Mouse (Mus musculus) kidney, postnatal 10 days (tissue): ENCODE results near the gene Rimbp2.

Experiments
- DNase-seq: peaks from one replicate; pipeline ENCODE4 v3.0.0; 2021; ENCODE audit warnings: mixed read lengths

Gene Rimbp2

GRCm38 (mm10) chr5:128841541-128841940 lies 111.7 kb downstream of the Rimbp2 start:
- no peak for DNase-seq

GRCm38 (mm10) chr5:128837045-128837444 lies 116.2 kb downstream of the Rimbp2 start:
- DNase-seq = no peak

DNA sequence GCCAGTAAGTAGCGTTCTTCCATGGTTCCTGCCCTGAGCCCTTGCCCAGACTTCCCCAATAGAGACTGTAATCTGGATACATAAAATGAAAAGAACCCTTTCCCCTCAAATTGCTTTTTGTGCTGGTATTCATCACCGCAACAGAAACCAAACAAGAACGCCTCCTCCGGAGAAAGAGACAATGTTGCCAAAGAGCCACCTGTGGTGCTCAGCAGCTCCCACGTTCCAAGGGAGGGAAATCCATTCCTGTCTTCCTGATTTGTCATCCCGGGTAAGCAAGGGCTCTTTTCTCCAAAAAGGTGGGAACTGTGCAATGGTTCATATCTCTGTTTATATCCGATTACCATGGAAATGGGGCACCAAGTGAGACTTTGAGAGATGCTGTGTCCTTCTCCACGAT lies 119.2 kb downstream of the Rimbp2 start:
- DNase-seq = no peak

GRCm38 (mm10) chr5:128822843-128823242 lies 130.4 kb downstream of the Rimbp2 start:
- DNase-seq = no peak

DNA sequence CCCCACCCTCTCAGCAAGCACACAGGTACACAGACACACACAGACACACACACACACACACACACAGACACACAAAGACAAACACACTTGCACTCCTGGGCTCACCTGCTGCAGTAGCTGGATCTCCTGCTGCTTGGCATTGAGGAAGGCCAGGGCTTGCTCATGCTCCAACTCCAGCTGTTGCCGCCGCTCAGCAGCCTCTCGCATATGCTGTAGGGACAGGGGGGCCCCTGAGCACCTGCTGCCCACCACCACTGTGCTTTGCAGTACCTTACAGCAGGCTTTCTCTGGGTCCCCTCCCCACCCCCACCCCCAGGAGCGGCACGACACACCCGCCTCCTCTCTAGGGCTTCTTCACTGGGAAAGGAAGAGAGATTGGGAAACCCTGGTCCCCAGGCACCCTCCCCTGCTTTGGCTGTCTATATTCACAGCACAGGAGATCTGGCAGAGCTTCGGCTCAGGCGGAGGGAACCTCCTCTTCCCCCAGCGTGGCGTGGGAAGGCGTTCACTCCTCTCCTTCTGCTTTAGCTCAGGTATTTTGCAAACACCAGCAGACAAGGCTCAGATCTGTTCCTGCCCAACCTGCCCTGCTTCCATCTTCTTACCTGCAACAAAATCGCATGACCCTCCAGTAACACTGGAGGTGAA lies 133.5 kb downstream of the Rimbp2 start:
- no peak for DNase-seq

DNA sequence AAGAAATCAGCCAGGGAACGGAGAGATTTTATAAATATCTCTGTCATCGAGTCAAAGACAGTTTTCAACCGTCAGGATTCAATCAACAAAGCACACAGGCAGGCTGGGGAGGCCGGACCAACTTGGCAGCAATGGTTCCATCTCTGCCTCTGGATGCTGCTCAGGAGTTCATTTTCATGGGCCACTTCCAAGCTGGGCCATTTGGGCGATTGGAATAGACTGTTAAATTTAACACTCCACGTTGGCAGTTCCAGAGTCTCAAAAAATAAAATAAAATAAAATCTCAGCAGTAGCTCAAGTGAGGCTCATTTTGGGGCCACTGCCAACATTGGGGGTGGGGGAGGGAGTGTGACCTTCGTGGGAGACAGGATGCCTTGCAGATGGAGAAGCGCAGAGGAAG lies 137.7 kb downstream of the Rimbp2 start:
- no peak for DNase-seq

- no peak for DNase-seq
Measured at GRCm38 (mm10) chr5:128815078-128815477, 138.2 kb downstream of the Rimbp2 start.

- peak; percentile 11 for DNase-seq
Measured at GRCm38 (mm10) chr5:128813121-128813520, 140.2 kb downstream of the Rimbp2 start.

- no peak for DNase-seq
Measured at GRCm38 (mm10) chr5:128811431-128811830, 141.9 kb downstream of the Rimbp2 start.

DNA sequence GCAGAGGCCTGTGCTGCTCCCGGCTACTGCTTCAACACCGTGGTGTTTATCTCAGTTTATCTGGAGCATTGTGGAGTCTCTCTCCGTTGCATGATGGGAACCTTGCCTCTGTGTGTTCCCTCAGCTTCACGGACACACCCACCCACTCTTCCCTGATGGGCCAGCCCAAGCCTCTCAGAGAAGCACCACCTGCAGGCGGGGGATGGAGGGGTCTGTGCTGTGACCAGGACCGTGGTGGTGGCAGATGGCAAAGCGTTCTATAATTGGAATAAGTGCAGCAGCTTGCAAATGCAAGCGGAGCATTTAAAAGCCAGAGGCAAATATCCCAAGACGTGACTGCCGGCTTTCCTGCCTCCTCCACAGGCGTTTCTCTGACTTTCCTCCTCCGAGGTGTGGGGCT lies 143.3 kb downstream of the Rimbp2 start:
- DNase-seq = no peak

- peak; percentile 21 for DNase-seq
Measured at GRCm38 (mm10) chr5:128809406-128809805, 143.9 kb downstream of the Rimbp2 start.

DNA sequence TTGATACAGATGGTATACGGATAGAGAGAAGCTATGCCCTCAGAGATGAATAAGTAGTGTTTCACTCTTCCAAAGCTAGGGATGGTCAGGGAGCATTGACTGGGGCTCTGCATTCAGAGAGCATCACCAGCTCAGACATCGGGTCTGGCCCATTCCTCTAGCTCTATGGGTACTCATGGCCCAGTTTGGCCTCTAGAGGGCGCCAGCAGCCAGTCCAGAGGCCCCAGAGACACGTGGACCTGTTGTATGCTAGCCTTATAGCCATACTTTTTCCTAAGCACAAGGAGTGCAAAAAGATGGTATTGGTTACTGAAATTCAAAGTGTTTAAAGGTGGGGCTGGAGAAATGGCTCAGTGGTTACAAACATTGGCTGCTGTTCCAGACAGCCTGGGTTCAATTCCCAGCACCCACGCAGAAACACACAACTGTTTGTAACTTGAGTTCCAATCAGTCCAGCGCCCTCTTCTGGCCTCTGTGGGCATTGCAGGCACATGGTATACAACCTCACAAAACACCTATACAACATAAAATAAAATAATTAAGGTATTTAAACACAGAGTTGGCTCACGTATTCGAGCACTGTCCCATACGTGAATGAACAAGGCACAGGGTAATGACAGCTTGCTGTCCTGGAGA lies 144.6 kb downstream of the Rimbp2 start:
- peak; percentile 48 for DNase-seq

DNA sequence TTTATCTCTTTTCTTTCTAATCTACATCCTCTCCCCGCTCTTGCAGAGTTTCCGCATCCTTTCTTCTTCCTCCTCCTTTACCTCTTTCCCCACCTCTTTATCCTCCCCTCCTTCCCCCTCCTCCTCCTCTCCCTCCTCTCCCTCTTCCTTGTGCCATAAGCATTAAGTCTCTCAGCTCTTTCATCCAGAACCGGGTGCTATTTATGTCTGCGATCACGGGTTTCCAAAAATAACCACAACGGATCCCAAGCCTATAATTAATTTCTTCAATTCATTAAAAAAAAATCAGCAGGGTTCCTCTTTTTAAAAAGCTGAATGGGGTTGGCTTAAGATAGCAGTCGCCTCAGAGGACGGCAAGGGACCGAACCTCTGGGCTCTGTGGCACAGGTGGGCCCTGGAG lies 145.9 kb downstream of the Rimbp2 start:
- no peak for DNase-seq

DNA sequence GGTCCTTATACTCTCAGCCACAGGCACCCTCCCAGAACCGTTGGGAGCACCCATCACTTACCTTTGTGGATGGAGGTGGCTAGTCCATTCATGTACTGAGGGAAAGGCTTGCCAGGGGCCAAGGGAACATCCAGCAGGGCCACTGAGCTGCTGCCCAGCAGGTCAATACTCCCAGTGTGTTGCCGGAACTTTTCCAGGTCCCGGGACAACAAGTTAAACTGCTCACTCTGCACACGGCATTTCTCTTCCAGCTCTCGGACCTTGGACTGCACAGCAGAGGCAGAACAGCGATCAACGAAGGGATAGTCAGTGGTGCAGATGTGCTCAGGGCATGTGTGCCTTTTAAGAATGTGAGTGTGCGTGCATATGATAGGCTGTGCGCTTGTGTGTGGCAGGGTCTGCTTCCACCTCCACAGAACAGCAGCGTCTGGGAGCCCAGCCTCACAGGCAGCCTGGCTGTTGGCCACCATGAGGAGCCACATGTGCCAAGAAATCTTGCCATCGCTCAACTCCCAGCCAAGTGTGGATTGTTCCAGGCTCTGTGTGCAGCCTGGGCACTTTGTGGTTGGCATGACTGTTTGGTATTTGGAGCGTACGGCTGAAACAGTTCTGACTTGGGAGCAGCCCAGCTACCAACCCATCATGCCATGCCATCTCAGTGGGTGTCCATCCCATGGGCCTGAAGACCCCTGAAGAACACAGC lies 146.8 kb downstream of the Rimbp2 start:
- DNase-seq = no peak

GRCm38 (mm10) chr5:128805092-128805491 lies 148.2 kb downstream of the Rimbp2 start:
- no peak for DNase-seq

DNA sequence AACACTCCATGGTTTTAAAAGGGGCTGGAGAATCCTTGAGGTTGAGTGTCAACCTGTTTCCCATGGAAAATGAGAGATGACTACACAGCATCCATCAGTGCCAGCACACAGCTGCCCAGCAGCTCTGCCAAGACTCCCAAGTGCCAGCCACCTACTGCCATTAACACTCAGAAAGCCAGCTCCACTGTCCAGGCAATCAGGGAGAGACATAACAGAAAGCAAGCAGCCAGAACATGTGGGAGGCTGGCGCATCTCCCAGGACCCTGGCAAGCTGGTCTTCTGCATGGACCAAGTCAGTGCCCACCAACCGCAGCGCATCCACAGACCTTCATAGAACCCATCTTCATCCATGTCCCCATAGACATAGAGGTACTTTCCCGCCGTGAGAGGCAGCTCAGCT lies 152.7 kb downstream of the Rimbp2 start:
- DNase-seq = no peak

DNA sequence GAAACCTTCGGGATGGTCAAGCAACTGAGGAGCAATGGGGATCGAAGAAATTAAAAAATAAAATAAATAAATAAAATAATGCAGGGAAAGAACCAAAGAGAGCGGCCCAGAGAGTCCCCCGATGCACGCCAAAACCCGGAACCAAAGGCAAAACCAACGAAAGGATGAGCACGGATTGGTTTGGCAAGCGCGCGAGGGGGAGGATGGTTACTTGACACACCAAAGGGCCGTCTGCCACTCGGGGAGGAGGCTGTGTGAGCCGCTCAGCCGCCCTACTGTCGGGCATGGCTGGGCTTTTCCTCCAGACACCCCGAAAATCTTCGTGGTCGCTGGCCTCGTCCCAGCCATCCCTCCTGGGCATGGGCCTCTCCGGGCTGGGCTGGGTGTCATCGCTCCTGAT lies 171.7 kb downstream of the Rimbp2 start:
- no peak for DNase-seq

GRCm38 (mm10) chr5:128776386-128776785 lies 176.9 kb downstream of the Rimbp2 start:
- no peak for DNase-seq

DNA sequence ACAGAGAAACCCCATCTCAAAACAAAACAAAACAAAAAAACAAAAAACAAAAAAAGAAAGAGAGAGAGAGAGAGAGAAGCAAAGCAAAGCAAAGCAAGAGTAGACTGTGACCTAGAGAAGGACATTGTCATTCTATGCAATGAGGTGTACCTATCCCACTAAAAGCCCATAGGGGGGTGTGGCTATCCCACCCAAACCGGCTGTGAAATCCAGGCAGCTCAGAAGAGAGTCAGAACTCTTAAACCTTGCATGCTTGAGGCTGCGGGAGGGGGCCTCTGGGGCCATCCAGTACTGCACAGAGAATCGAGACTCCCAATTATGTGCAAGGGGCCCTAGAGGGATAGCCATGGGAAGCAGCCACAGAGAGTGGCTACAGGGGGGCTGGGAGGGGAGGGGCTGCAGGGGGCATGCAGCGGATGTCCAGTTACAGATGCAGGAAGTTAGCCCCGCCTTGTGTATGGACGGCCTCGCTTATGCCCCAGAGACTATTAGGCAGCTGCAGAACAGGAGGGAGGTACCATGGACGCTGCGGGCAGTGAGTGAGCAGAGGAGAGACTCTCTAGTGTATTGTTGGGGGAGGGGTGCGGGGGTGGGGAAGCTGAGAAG lies 184.2 kb downstream of the Rimbp2 start:
- DNase-seq = no peak

DNA sequence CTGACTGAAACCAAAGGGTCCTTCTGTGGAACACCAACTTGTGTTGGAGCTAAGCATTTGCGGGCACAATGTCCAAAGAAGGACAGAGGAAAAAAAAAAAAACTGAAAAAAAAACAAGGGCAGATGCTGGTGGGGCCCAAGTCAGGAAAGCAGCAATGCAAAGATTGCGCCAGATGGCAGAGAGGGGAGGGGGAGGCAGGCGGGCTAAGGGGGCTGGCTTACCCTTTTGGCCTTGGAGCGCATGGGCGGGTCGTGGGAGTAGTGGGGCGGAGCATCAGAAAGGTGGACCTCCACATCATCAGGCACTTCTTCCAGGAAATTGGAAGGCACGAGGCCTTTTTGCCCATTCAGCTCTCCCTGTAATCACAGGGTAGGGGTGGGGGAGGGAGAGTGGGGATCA lies 192.2 kb downstream of the Rimbp2 start:
- no peak for DNase-seq

GRCm38 (mm10) chr5:128746261-128746660 lies 207.0 kb downstream of the Rimbp2 start:
- no peak for DNase-seq

DNA sequence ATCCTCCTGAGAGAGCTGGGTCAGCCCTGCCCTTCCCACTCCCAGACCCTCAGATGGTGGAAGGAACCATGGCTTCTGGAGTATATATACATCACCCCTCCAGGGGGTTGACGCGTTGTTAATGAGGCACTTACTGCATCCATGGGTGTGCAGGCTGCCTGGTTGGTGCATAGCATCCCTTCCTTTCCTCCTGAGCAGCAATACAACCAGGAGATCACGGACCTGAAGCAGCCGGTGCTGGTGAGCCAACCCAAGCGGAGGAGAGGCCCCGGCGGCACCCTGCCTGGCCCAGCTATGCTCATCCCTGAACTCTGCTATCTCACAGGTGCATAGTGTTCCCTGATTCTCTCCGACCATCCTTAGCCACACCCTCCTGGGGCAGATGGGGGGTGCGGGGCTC lies 208.1 kb downstream of the Rimbp2 start:
- no peak for DNase-seq

- no peak for DNase-seq
Measured at GRCm38 (mm10) chr5:128744351-128744750, 208.9 kb downstream of the Rimbp2 start.

- DNase-seq = no peak
Measured at GRCm38 (mm10) chr5:128739838-128740171, 213.5 kb downstream of the Rimbp2 start.
